Mouse (Mus musculus) neural tube, embryonic 15.5 days (tissue): ENCODE measurements at regions not wholly inside any gene's neighbourhood (a gene's known extent, or its start where the extent isn't known, plus 50 kb on each side); places are given as distances from the start of the nearest gene placed in this dataset.

Source experiments
- ATAC-seq: fragments of 200-750 bp; cut with Nextera tagmentation; 2 replicates; pipeline ENCODE4 v1.8.0; 2017; ENCODE audit warnings: mild to moderate bottlenecking, moderate TSS enrichment, moderate library complexity; ENCODE audit not compliant: low FRiP score
- H3K27ac ChIP-seq: fragments of 300-500 bp; sonication (generic); replicated peaks from 2 replicates; pipeline ENCODE4 v1.5.1; 2015; ENCODE audit warnings: mild to moderate bottlenecking, inconsistent platforms
- H3K27me3 ChIP-seq: fragments of 300-500 bp; sonication (generic); replicated peaks from 2 replicates; pipeline ENCODE4 v1.6.1; 2015; ENCODE audit warnings: inconsistent platforms
- H3K36me3 ChIP-seq: fragments of 300-500 bp; sonication (generic); 2 replicates; pipeline ENCODE4 v1.6.1; 2015; ENCODE audit warnings: inconsistent platforms
- H3K4me1 ChIP-seq: fragments of 300-500 bp; sonication (generic); 2 replicates; pipeline ENCODE4 v1.6.1; 2015; ENCODE audit warnings: inconsistent platforms
- H3K4me2 ChIP-seq: fragments of 300-500 bp; sonication (generic); 2 replicates; pipeline ENCODE4 v1.6.1; 2015; ENCODE audit warnings: inconsistent platforms, mild to moderate bottlenecking, moderate library complexity
- H3K4me3 ChIP-seq: fragments of 300-500 bp; sonication (generic); replicated peaks from 2 replicates; pipeline ENCODE4 v1.5.1; 2015; ENCODE audit warnings: mild to moderate bottlenecking, inconsistent platforms
- H3K9ac ChIP-seq: fragments of 300-500 bp; sonication (generic); replicated peaks from 2 replicates; pipeline ENCODE4 v1.6.1; 2015; ENCODE audit warnings: mild to moderate bottlenecking, inconsistent platforms
- H3K9me3 ChIP-seq: fragments of 300-500 bp; sonication (generic); replicated peaks from 2 replicates; pipeline ENCODE4 v1.6.1; 2016; ENCODE audit warnings: inconsistent platforms
- WGBS: fragments of 180-500 bp; shearing (Covaris S2); methylation state at CpG from one replicate; pipeline ENCODE4 v1.1.7; 2015; ENCODE audit warnings: mixed read lengths; 5-methylcytosine and 5-hydroxymethylcytosine counted together

- Histone ChIP-seq H3K27ac (no peak overlapping the region), H3K9ac (no peak overlapping the region), H3K4me2 (peak overlapping the region; percentile 41), H3K36me3 (no peaks in the 10 kb centered on the region), H3K27me3 (peaks cover 3% of the 10 kb centered on the region; the same call in 1 of the 2 replicates), H3K4me3 (no peak overlapping the region), H3K4me1 (peaks cover 17% of the 10 kb centered on the region), H3K9me3 (no peaks in the 10 kb centered on the region)
- peak; percentile 46 for ATAC-seq
- WGBS: 23% methylated on average over 18 of the region's 18 CpGs
Observed at GRCm38 (mm10) chr3:121884328-121885248, 67.8 kb upstream of the Arhgap29 start.

- Histone ChIP-seq H3K27ac (no peak overlapping the region), H3K4me3 (no peak overlapping the region), H3K4me1 (peaks cover 3% of the 10 kb centered on the region), H3K9ac (no peak overlapping the region), H3K36me3 (no peaks in the 10 kb centered on the region), H3K9me3 (no peaks in the 10 kb centered on the region), H3K27me3 (no peaks in the 10 kb centered on the region), H3K4me2 (no peak overlapping the region)
- 90% methylated on average over 8 of the region's 8 CpGs for WGBS
- no peak for ATAC-seq
Observed at GRCm38 (mm10) chr3:121880355-121880754, 65.3 kb upstream of the Abcd3 start.

- Histone ChIP-seq H3K36me3 (no peaks in the 10 kb centered on the region), H3K9ac (no peak overlapping the region), H3K4me2 (no peak overlapping the region), H3K4me3 (no peak overlapping the region), H3K27me3 (no peaks in the 10 kb centered on the region), H3K9me3 (no peaks in the 10 kb centered on the region), H3K4me1 (no peaks in the 10 kb centered on the region), H3K27ac (no peak overlapping the region)
- 86% methylated on average over 4 of the region's 4 CpGs for WGBS
- ATAC-seq: no peak
Observed at GRCm38 (mm10) chr3:121875072-121875471, 60.0 kb upstream of the Abcd3 start.

- WGBS: 96% methylated on average over 1 of the region's 1 CpGs
- no peaks in the 10 kb centered on the region for H3K36me3 ChIP-seq
Observed at GRCm38 (mm10) chr3:121874576-121874975, 59.5 kb upstream of the Abcd3 start.

GRCm38 (mm10) chr3:121873572-121873971, 58.5 kb upstream of the Abcd3 start:
- H3K4me2 ChIP-seq: no peak overlapping the region
- no peaks in the 10 kb centered on the region for H3K36me3 ChIP-seq
- no peaks in the 10 kb centered on the region for H3K4me1 ChIP-seq
- no peak for ATAC-seq
- WGBS: 95% methylated on average over 2 of the region's 2 CpGs
- H3K9ac ChIP-seq: no peak overlapping the region
- no peak overlapping the region for H3K4me3 ChIP-seq
- no peak overlapping the region for H3K27ac ChIP-seq
- H3K9me3 ChIP-seq: no peaks in the 10 kb centered on the region
- H3K27me3 ChIP-seq: no peaks in the 10 kb centered on the region

More at GRCm38 (mm10) chr3:121874576-121874975, 59.5 kb upstream of the Abcd3 start:
- Histone ChIP-seq H3K9ac (no peak overlapping the region), H3K9me3 (no peaks in the 10 kb centered on the region), H3K27ac (no peak overlapping the region), H3K4me3 (no peak overlapping the region), H3K4me2 (no peak overlapping the region), H3K4me1 (no peaks in the 10 kb centered on the region), H3K27me3 (no peaks in the 10 kb centered on the region)
- no peak for ATAC-seq

GRCm38 (mm10) chr3:121872685-121873084, 57.6 kb upstream of the Abcd3 start:
- no peak for ATAC-seq
- Histone ChIP-seq H3K9me3 (no peaks in the 10 kb centered on the region), H3K4me3 (no peak overlapping the region), H3K27ac (no peak overlapping the region), H3K4me1 (no peaks in the 10 kb centered on the region), H3K36me3 (no peaks in the 10 kb centered on the region), H3K9ac (no peak overlapping the region), H3K27me3 (no peaks in the 10 kb centered on the region), H3K4me2 (no peak overlapping the region)
- WGBS: 93% methylated on average over 3 of the region's 3 CpGs

- 87% methylated on average over 4 of the region's 4 CpGs for WGBS
- Histone ChIP-seq H3K9me3 (no peaks in the 10 kb centered on the region), H3K4me1 (no peaks in the 10 kb centered on the region), H3K27ac (no peak overlapping the region), H3K4me3 (no peak overlapping the region), H3K9ac (no peak overlapping the region), H3K36me3 (no peaks in the 10 kb centered on the region), H3K27me3 (no peaks in the 10 kb centered on the region), H3K4me2 (no peak overlapping the region)
- ATAC-seq: no peak
Observed at GRCm38 (mm10) chr3:121871795-121872194, 56.7 kb upstream of the Abcd3 start.

- WGBS: 80% methylated on average over 6 of the region's 6 CpGs
- Histone ChIP-seq H3K4me1 (no peaks in the 10 kb centered on the region), H3K27ac (no peak overlapping the region), H3K9me3 (no peaks in the 10 kb centered on the region), H3K4me2 (no peak overlapping the region), H3K4me3 (no peak overlapping the region), H3K36me3 (no peaks in the 10 kb centered on the region), H3K27me3 (no peaks in the 10 kb centered on the region), H3K9ac (no peak overlapping the region)
- ATAC-seq: no peak
Observed at GRCm38 (mm10) chr3:121870726-121871125, 55.6 kb upstream of the Abcd3 start.

- ATAC-seq: no peak
- Histone ChIP-seq H3K4me3 (no peak overlapping the region), H3K4me2 (no peak overlapping the region), H3K27me3 (no peaks in the 10 kb centered on the region), H3K9me3 (no peaks in the 10 kb centered on the region), H3K4me1 (no peaks in the 10 kb centered on the region), H3K27ac (no peak overlapping the region), H3K36me3 (no peaks in the 10 kb centered on the region), H3K9ac (no peak overlapping the region)
- WGBS: 71% methylated on average over 4 of the region's 4 CpGs
Observed at GRCm38 (mm10) chr3:121869694-121870093, 54.6 kb upstream of the Abcd3 start.

GRCm38 (mm10) chr3:121867301-121867700, 52.2 kb upstream of the Abcd3 start:
- H3K4me3 ChIP-seq: no peak overlapping the region
- no peak overlapping the region for H3K27ac ChIP-seq

GRCm38 (mm10) chr3:121864734-121865445, 49.8 kb upstream of the Abcd3 start:
- Histone ChIP-seq H3K27me3 (no peaks in the 10 kb centered on the region), H3K4me2 (no peak overlapping the region), H3K9me3 (no peaks in the 10 kb centered on the region), H3K27ac (no peak overlapping the region), H3K9ac (no peak overlapping the region), H3K4me1 (no peaks in the 10 kb centered on the region), H3K36me3 (no peaks in the 10 kb centered on the region), H3K4me3 (no peak overlapping the region)
- ATAC-seq: no peak
- WGBS: 60% methylated on average over 8 of the region's 8 CpGs

More at GRCm38 (mm10) chr3:121867301-121867700, 52.2 kb upstream of the Abcd3 start:
- Histone ChIP-seq H3K4me1 (no peaks in the 10 kb centered on the region), H3K9me3 (no peaks in the 10 kb centered on the region), H3K4me2 (no peak overlapping the region), H3K36me3 (no peaks in the 10 kb centered on the region), H3K27me3 (no peaks in the 10 kb centered on the region), H3K9ac (no peak overlapping the region)
- no peak for ATAC-seq
- WGBS: 79% methylated on average over 5 of the region's 5 CpGs
